Comparison of ENCODE assay signal across 12 mouse cellular contexts in genomic region chr14:31416835-31417549, GRCm38 (mm10). TPM values are rescaled to one million over a fixed set of nuclear protein-coding genes. Genes with fewer than 3 reads are reported as not detected.
DNase-seq lines count a peak whose midpoint lies in the region; ATAC-seq lines count a peak whose summit lies in the region.
"Had no signal": no experiment of that assay in that cellular context is flagged by ENCODE, and none has a peak within 500 bp of the region (broad histone marks: within the 10 kb centered on the region; RNA-seq: fewer than 3 reads in every experiment).

No protein-coding gene starts in this region.

- intact Hi-C loops in heart, postnatal 10 days (cut with DNase I), result loop anchor here (2.0 kb wide), 1 partner anchor 18 kb away; no protein-coding TSS in a partner anchor

- DNase-seq in cerebellum, adult 11-12 months, result peak; percentile 35
- no peak for DNase-seq in cerebellum, postnatal 10 days
- DNase-seq in heart, postnatal 10 days, result no peak
- peak; percentile 82 for DNase-seq in lung, postnatal 25 days (ENCODE audit: low spot score)
- DNase-seq in left cerebral cortex, adult 11 months (ENCODE audit: low spot score), result no peak
- DNase-seq: adrenal gland, postnatal 36 days; cerebellum, adult 9-11 months; thymus, adult 18-20 months had no signal

- H3K27me3 ChIP-seq in heart, embryonic 13.5 days (replicated peaks), result no peaks in the 10 kb centered on the region
- H3K27me3 ChIP-seq in liver, embryonic 15.5 days, result no peaks in the 10 kb centered on the region
- 0 out of 2 replicates have a peak, but pooled peaks cover 4% of the 10 kb centered on the region for H3K27me3 ChIP-seq in liver, embryonic 12.5 days (replicated peaks)
- H3K27me3 ChIP-seq: intestine, embryonic 15.5 days had no signal

- H3K4me3 ChIP-seq in heart, embryonic 13.5 days, result no peak overlapping the region
- no peak overlapping the region for H3K4me3 ChIP-seq in liver, embryonic 15.5 days (replicated peaks)
- H3K4me3 ChIP-seq in liver, embryonic 12.5 days, result no peak overlapping the region
- H3K4me3 ChIP-seq: intestine, embryonic 15.5 days had no signal

- H3K9me3 ChIP-seq in heart, embryonic 13.5 days, result no peaks in the 10 kb centered on the region
- H3K9me3 ChIP-seq in liver, embryonic 15.5 days (replicated peaks), result no peaks in the 10 kb centered on the region
- no peaks in the 10 kb centered on the region for H3K9me3 ChIP-seq in liver, embryonic 12.5 days (replicated peaks)
- H3K9me3 ChIP-seq: intestine, embryonic 15.5 days had no signal

- H3K9ac ChIP-seq in heart, embryonic 13.5 days, result no peak overlapping the region
- no peak overlapping the region for H3K9ac ChIP-seq in liver, embryonic 15.5 days
- no peak overlapping the region for H3K9ac ChIP-seq in liver, embryonic 12.5 days
- H3K9ac ChIP-seq: intestine, embryonic 15.5 days had no signal

- H3K27ac ChIP-seq in heart, embryonic 13.5 days (replicated peaks), result 0 out of 2 replicates have a peak overlapping the region, but pooled peaks have one; percentile 13
- peak overlapping the region; percentile 33; the same call in 1 of the 2 replicates for H3K27ac ChIP-seq in liver, embryonic 15.5 days (replicated peaks)
- H3K27ac ChIP-seq in liver, embryonic 12.5 days, result no peak overlapping the region
- H3K27ac ChIP-seq: intestine, embryonic 15.5 days had no signal

- H3K4me2 ChIP-seq in heart, embryonic 13.5 days, result no peak overlapping the region
- H3K4me2 ChIP-seq in liver, embryonic 15.5 days, result no peak overlapping the region
- H3K4me2 ChIP-seq in liver, embryonic 12.5 days, result no peak overlapping the region
- H3K4me2 ChIP-seq: intestine, embryonic 15.5 days had no signal

- H3K36me3 ChIP-seq in heart, embryonic 13.5 days, result peaks cover 3% of the 10 kb centered on the region; the same call in 1 of the 2 replicates
- H3K36me3 ChIP-seq in liver, embryonic 15.5 days (replicated peaks), result peaks cover 3% of the 10 kb centered on the region; the same call in 1 of the 2 replicates
- no peaks in the 10 kb centered on the region for H3K36me3 ChIP-seq in liver, embryonic 12.5 days
- H3K36me3 ChIP-seq: intestine, embryonic 15.5 days had no signal

- H3K4me1 ChIP-seq in heart, embryonic 13.5 days, result peaks cover 92% of the 10 kb centered on the region
- H3K4me1 ChIP-seq in liver, embryonic 15.5 days (replicated peaks), result peaks cover 92% of the 10 kb centered on the region
- H3K4me1 ChIP-seq in liver, embryonic 12.5 days, result peaks cover 56% of the 10 kb centered on the region

- no peak for ATAC-seq in heart, embryonic 13.5 days (ENCODE audit: extremely low read depth, insufficient number of reproducible peaks, low FRiP score, low TSS enrichment)
- ATAC-seq in liver, embryonic 15.5 days (ENCODE audit: insufficient read depth), result 0 out of 2 replicates have a peak, but pooled peaks have one; percentile 22
- no peak for ATAC-seq in liver, embryonic 12.5 days
- ATAC-seq: intestine, embryonic 15.5 days had no signal

- 74% methylated on average over 16 of the region's 16 CpGs for WGBS in heart, embryonic 13.5 days
- WGBS in liver, embryonic 15.5 days (ENCODE audit: insufficient replicate concordance), result 64% methylated on average over 16 of the region's 16 CpGs
- 75% methylated on average over 16 of the region's 16 CpGs for WGBS in liver, embryonic 12.5 days (ENCODE audit: insufficient replicate concordance)

RNA-seq across cellular contexts. Expression of gene Sh3bp5, which starts 18.9 kb away (rescaled TPM):
- 26.7 and 28.2 TPM in 2 replicates for polyA plus RNA-seq in heart, embryonic 13.5 days (2015; fragmentation: Nextera tagmentation; extraction: Ambion mirVana)
- total RNA-seq in heart, postnatal 10 days (2021), result 10 to 100 TPM; 59.7 to 65.1 TPM
- polyA plus RNA-seq in liver, embryonic 15.5 days (2015; fragmentation: Nextera tagmentation; extraction: Ambion mirVana), result 16.9 and 21.5 TPM in 2 replicates
- polyA plus RNA-seq in liver, embryonic 12.5 days (2016; fragmentation: Nextera tagmentation; extraction: Ambion mirVana), result 13.8 and 15.1 TPM in 2 replicates

Comparison
In these comparisons a context has a peak if more than half of its experiments do, and no peak if none do; other contexts are left out.
1. DNase-seq: peak in cerebellum, adult 11-12 months (single experiment) and lung, postnatal 25 days (single experiment); none in cerebellum, postnatal 10 days (0 of 2), heart, postnatal 10 days (0 of 2) and left cerebral cortex, adult 11 months (single experiment).